Mouse (Mus musculus): ENCODE data around the gene Rbpjl. TPM values are rescaled to one million over a fixed set of nuclear protein-coding genes. Genes with fewer than 3 reads are reported as not detected.

Rbpjl gene
- polyA plus RNA-seq, 1 experiment from 2014 or later: 0.14 TPM

DNA sequence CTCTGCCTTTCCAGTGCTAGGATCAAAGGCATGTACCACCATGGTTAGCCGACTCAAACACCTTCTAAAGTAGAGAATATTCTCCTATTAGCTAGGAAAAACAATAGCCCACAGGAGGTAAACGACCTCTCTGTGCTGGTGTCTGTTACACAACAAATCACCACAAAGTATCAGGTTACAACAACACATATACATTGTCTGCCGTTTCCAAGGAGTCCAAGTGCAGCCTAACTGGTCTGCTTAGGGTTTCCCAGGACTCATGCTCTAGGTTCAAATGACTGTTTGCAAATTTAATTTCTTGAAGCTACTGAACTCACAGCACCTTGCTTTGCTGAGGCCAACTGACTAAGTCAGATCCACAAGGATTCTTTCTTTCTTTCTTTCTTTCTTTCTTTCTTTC is 16.5 kb downstream of the Rbpjl start:
- no peak overlapping the region for H3K9ac ChIP-seq (replicated peaks; ENCODE audit: low read depth, low read length)
- ATAC-seq (ENCODE audit: insufficient number of reproducible peaks, insufficient read depth, low FRiP score, low read depth): no peak
- no peaks in the 10 kb centered on the region for H3K9me3 ChIP-seq (ENCODE audit: control insufficient read depth, low read depth, low read length)
- H3K4me3 ChIP-seq (ENCODE audit: low read depth, low read length): no peak overlapping the region
- H3K4me2 ChIP-seq (replicated peaks; ENCODE audit: low read depth, low read length): no peak overlapping the region
- 7% methylated on average over 3 of the region's 3 CpGs for WGBS
- no peaks in the 10 kb centered on the region for H3K4me1 ChIP-seq (ENCODE audit: control insufficient read depth, insufficient read depth, low read length)
- H3K27ac ChIP-seq (ENCODE audit: low read length): no peak overlapping the region
- H3K36me3 ChIP-seq (ENCODE audit: control insufficient read depth, insufficient read depth, low read length): peaks cover 5% of the 10 kb centered on the region
- no peaks in the 10 kb centered on the region for H3K27me3 ChIP-seq (ENCODE audit: control insufficient read depth, insufficient read depth, low read length)

DNA sequence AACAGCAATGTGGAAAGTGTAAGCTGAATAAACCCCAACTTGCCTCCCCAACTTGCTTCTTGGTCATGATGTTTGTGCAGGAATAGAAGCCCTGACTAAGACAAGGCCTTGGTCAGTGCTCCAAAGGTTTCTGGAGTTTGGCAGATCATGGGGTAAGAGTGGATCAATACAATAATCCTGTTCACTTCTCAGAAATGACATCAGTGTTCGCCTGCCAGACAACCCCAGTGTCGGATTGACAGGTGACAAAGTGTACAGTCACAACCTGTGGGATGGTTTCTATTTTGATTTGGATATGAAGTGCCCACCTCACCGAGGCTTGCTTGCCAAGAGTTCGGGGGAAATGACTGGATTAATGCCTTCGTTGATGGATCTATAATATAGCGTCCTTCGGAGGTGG is 18.4 kb downstream of the Rbpjl start:
- ATAC-seq (ENCODE audit: insufficient number of reproducible peaks, insufficient read depth, low FRiP score, low read depth): no peak
- Histone ChIP-seq H3K4me2 (replicated peaks; ENCODE audit: low read depth, low read length) (no peak overlapping the region), H3K27me3 (ENCODE audit: control insufficient read depth, insufficient read depth, low read length) (no peaks in the 10 kb centered on the region), H3K4me3 (ENCODE audit: low read depth, low read length) (no peak overlapping the region), H3K4me1 (ENCODE audit: control insufficient read depth, insufficient read depth, low read length) (no peaks in the 10 kb centered on the region), H3K9ac (replicated peaks; ENCODE audit: low read depth, low read length) (no peak overlapping the region), H3K27ac (ENCODE audit: low read length) (no peak overlapping the region), H3K9me3 (ENCODE audit: control insufficient read depth, low read depth, low read length) (no peaks in the 10 kb centered on the region), H3K36me3 (ENCODE audit: control insufficient read depth, insufficient read depth, low read length) (peaks cover 16% of the 10 kb centered on the region)
- 77% methylated on average over 7 of the region's 7 CpGs for WGBS

DNA sequence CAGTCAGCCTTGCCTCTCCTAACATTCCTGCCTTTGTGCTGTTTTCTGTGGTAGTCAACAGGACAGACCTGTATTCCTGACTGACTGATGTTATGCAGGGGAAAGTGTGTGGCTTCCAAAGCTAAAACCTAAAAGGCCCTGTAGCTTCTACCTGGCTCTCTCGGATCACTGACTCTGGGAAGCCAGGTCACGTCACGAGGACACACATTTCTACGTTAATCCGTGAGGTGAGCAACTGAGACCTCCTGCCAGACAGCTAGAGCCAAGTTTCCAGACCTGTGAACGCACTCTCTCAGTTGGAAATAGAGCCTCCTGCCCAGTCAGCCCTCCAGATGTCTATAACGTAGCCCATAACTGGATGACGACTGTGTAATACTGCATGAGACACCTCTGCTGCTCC is 19.0 kb downstream of the Rbpjl start:
- Histone ChIP-seq H3K4me2 (replicated peaks; ENCODE audit: low read depth, low read length) (no peak overlapping the region), H3K27ac (ENCODE audit: low read length) (peak overlapping the region; percentile 61; the same call in 1 of the 2 replicates), H3K4me1 (ENCODE audit: control insufficient read depth, insufficient read depth, low read length) (no peaks in the 10 kb centered on the region), H3K9me3 (ENCODE audit: control insufficient read depth, low read depth, low read length) (no peaks in the 10 kb centered on the region), H3K9ac (replicated peaks; ENCODE audit: low read depth, low read length) (no peak overlapping the region), H3K27me3 (ENCODE audit: control insufficient read depth, insufficient read depth, low read length) (no peaks in the 10 kb centered on the region), H3K36me3 (ENCODE audit: control insufficient read depth, insufficient read depth, low read length) (peaks cover 20% of the 10 kb centered on the region), H3K4me3 (ENCODE audit: low read depth, low read length) (no peak overlapping the region)
- whole genome bisulfite sequencing: 81% methylated on average over 8 of the region's 8 CpGs
- ATAC-seq (ENCODE audit: insufficient number of reproducible peaks, insufficient read depth, low FRiP score, low read depth): no peak

DNA sequence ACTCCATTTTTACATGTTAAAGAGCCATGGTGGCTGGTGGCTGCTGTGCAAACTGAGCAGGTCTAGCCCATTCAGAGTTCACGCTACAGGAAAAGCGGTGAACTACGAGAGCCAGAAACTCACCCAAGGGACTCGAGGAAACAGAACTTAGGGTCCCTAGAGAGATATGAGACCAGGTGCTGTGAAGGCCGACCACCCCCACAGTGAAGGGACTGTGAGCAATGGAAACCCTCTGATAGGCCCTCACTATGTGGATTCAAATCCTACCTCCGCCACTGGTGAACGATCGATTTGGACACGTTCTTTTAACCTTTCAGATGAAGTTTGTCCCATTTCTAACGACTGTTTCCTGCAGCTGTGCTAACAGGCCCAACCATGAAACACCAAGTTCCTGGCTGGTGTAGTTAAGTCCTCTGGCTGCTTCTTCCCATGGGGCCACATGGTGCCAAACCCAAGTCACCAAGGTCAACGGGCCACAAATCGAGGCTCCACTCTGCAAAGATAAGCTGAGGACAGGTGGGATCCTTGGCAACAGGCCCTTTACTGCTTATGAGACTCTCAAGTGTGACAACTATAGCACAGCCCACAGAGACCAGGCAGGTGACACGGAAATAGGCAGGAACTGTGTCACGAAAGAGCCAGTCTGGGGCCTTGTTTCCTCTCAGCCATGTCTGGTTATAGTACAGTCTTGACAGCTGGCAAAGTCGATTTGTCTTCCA is 19.9 kb downstream of the Rbpjl start:
- H3K4me1 ChIP-seq (ENCODE audit: control insufficient read depth, insufficient read depth, low read length): no peaks in the 10 kb centered on the region
- H3K27me3 ChIP-seq (ENCODE audit: control insufficient read depth, insufficient read depth, low read length): no peaks in the 10 kb centered on the region
- no peak overlapping the region for H3K9ac ChIP-seq (replicated peaks; ENCODE audit: low read depth, low read length)
- WGBS: 86% methylated on average over 15 of the region's 15 CpGs
- peaks cover 23% of the 10 kb centered on the region for H3K36me3 ChIP-seq (ENCODE audit: control insufficient read depth, insufficient read depth, low read length)
- H3K27ac ChIP-seq (ENCODE audit: low read length): no peak overlapping the region
- no peak overlapping the region for H3K4me2 ChIP-seq (replicated peaks; ENCODE audit: low read depth, low read length)
- no peaks in the 10 kb centered on the region for H3K9me3 ChIP-seq (ENCODE audit: control insufficient read depth, low read depth, low read length)
- ATAC-seq (ENCODE audit: insufficient number of reproducible peaks, insufficient read depth, low FRiP score, low read depth): no peak
- no peak overlapping the region for H3K4me3 ChIP-seq (ENCODE audit: low read depth, low read length)

DNA sequence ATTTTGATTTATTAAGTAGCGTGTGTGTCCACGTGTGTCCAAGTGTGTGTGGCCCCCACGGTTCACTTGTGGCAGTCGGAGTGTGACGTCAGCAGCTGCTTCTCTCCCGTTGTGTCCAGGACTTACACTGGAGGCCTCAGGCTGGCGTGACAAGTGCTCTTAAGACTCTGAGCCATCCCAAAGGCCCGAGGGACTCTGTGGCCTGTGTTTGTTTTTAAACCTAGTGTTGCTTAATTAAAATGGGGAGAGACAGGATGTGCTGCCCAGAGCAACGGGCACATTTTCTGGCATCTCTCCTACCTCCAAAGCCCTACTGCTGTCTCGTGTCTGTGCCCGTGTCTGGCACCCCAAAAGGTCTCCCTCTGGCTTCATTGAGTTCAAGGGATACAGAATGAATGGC is 20.5 kb downstream of the Rbpjl start:
- WGBS: 89% methylated on average over 11 of the region's 11 CpGs
- Histone ChIP-seq H3K4me1 (ENCODE audit: control insufficient read depth, insufficient read depth, low read length) (no peaks in the 10 kb centered on the region), H3K27me3 (ENCODE audit: control insufficient read depth, insufficient read depth, low read length) (no peaks in the 10 kb centered on the region), H3K36me3 (ENCODE audit: control insufficient read depth, insufficient read depth, low read length) (peaks cover 23% of the 10 kb centered on the region), H3K9me3 (ENCODE audit: control insufficient read depth, low read depth, low read length) (no peaks in the 10 kb centered on the region), H3K4me3 (ENCODE audit: low read depth, low read length) (no peak overlapping the region), H3K4me2 (replicated peaks; ENCODE audit: low read depth, low read length) (no peak overlapping the region), H3K27ac (ENCODE audit: low read length) (no peak overlapping the region), H3K9ac (replicated peaks; ENCODE audit: low read depth, low read length) (no peak overlapping the region)
- ATAC-seq (ENCODE audit: insufficient number of reproducible peaks, insufficient read depth, low FRiP score, low read depth): no peak

DNA sequence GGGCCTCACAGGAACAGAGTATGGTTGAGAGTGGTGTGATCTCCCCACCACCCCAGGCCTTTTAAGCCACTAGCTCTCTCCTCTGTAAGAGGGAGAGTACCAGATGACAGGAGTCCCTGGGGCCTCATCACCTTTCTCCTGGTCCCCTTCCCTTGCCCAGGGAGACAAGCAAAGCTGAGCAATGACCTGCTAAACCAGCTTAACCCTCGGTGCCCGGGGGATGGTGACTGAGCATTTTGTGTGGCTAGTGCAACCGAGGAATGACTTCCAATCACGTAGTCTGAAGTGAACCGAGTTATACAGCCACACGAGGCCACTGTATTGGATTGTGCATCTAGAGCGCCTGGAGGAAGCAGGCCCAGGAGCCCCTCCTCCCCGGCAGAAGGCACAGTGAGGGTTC is 21.5 kb downstream of the Rbpjl start:
- no peak overlapping the region for H3K4me2 ChIP-seq (replicated peaks; ENCODE audit: low read depth, low read length)
- peaks cover 23% of the 10 kb centered on the region for H3K36me3 ChIP-seq (ENCODE audit: control insufficient read depth, insufficient read depth, low read length)
- 91% methylated on average over 8 of the region's 8 CpGs for WGBS
- ATAC-seq (ENCODE audit: insufficient number of reproducible peaks, insufficient read depth, low FRiP score, low read depth): no peak
- no peak overlapping the region for H3K4me3 ChIP-seq (ENCODE audit: low read depth, low read length)
- no peaks in the 10 kb centered on the region for H3K9me3 ChIP-seq (ENCODE audit: control insufficient read depth, low read depth, low read length)
- H3K9ac ChIP-seq (replicated peaks; ENCODE audit: low read depth, low read length): no peak overlapping the region
- H3K27me3 ChIP-seq (ENCODE audit: control insufficient read depth, insufficient read depth, low read length): no peaks in the 10 kb centered on the region
- no peak overlapping the region for H3K27ac ChIP-seq (ENCODE audit: low read length)
- H3K4me1 ChIP-seq (ENCODE audit: control insufficient read depth, insufficient read depth, low read length): no peaks in the 10 kb centered on the region

DNA sequence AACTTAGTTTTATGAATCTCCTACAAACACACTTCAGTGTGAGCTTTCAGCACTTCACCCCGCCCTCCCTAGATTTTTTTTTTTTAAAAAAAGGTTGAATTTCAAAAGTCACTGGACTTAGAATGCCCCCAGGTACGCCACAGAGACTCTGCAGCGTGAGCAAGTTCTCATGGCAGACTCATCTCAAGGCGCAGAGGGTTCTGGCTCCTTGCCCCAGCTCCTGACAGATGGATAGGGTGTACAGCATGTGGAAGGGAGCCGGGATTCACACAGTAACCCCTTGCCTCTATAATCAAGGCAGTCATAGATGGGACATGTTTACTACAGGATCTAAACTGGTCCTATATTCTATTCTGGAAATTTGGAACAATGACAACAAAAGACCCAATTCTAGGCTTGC is 22.5 kb downstream of the Rbpjl start:
- Histone ChIP-seq H3K9ac (replicated peaks; ENCODE audit: low read depth, low read length) (no peak overlapping the region), H3K4me1 (ENCODE audit: control insufficient read depth, insufficient read depth, low read length) (peaks cover 2% of the 10 kb centered on the region), H3K27ac (ENCODE audit: low read length) (no peak overlapping the region), H3K4me2 (replicated peaks; ENCODE audit: low read depth, low read length) (no peak overlapping the region), H3K27me3 (ENCODE audit: control insufficient read depth, insufficient read depth, low read length) (no peaks in the 10 kb centered on the region), H3K36me3 (ENCODE audit: control insufficient read depth, insufficient read depth, low read length) (peaks cover 27% of the 10 kb centered on the region), H3K4me3 (ENCODE audit: low read depth, low read length) (no peak overlapping the region), H3K9me3 (ENCODE audit: control insufficient read depth, low read depth, low read length) (no peaks in the 10 kb centered on the region)
- 79% methylated on average over 5 of the region's 5 CpGs for WGBS
- no peak for ATAC-seq (ENCODE audit: insufficient number of reproducible peaks, insufficient read depth, low FRiP score, low read depth)

DNA sequence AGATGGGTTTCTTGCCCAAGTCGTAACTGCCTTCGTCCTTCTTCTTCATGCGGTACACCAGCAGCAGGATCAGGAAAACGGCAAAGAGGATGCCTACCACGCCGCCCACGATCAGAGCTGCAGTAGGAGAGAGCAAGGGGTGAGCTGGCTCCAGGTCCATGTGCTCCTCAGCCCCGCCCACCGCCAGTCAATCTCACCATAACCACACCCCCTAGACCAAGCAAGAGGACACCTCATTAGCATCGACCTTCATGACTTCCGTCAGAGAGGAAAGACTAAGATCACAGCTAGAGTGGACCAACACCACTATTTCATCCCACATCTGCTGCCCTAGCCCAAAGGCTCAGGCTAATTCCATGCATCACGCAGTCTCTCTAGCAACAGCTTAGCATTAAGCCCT is 23.2 kb downstream of the Rbpjl start:
- WGBS: 23% methylated on average over 12 of the region's 12 CpGs
- Histone ChIP-seq H3K36me3 (ENCODE audit: control insufficient read depth, insufficient read depth, low read length) (peaks cover 27% of the 10 kb centered on the region), H3K4me1 (ENCODE audit: control insufficient read depth, insufficient read depth, low read length) (peaks cover 9% of the 10 kb centered on the region), H3K4me3 (ENCODE audit: low read depth, low read length) (no peak overlapping the region), H3K9me3 (ENCODE audit: control insufficient read depth, low read depth, low read length) (no peaks in the 10 kb centered on the region), H3K27me3 (ENCODE audit: control insufficient read depth, insufficient read depth, low read length) (no peaks in the 10 kb centered on the region), H3K9ac (replicated peaks; ENCODE audit: low read depth, low read length) (no peak overlapping the region), H3K4me2 (replicated peaks; ENCODE audit: low read depth, low read length) (no peak overlapping the region), H3K27ac (ENCODE audit: low read length) (no peak overlapping the region)
- no peak for ATAC-seq (ENCODE audit: insufficient number of reproducible peaks, insufficient read depth, low FRiP score, low read depth)

DNA sequence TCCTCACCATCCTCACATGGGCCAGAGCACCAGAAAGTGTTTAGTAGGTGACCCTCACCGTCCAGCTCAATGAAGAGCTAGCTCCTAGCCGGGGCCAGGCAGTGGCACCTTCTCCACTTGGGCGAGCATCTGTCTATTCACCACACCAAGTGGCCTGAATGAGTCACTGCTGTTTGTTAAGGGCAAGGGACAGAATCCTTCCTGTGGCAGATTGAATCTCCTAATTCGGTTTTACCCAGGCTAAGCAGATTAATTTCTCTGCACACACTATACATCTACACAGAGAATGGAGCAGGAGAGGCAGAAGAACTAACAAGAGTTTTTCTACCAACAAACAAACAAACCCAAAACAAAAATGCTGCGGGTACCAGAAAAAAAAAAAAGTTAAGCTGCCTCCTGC is 24.0 kb downstream of the Rbpjl start:
- ATAC-seq (ENCODE audit: insufficient number of reproducible peaks, insufficient read depth, low FRiP score, low read depth): no peak
- H3K4me3 ChIP-seq (ENCODE audit: low read depth, low read length): no peak overlapping the region
- H3K4me2 ChIP-seq (replicated peaks; ENCODE audit: low read depth, low read length): no peak overlapping the region
- no peaks in the 10 kb centered on the region for H3K27me3 ChIP-seq (ENCODE audit: control insufficient read depth, insufficient read depth, low read length)
- peaks cover 27% of the 10 kb centered on the region for H3K36me3 ChIP-seq (ENCODE audit: control insufficient read depth, insufficient read depth, low read length)
- H3K9me3 ChIP-seq (ENCODE audit: control insufficient read depth, low read depth, low read length): no peaks in the 10 kb centered on the region
- peaks cover 18% of the 10 kb centered on the region for H3K4me1 ChIP-seq (ENCODE audit: control insufficient read depth, insufficient read depth, low read length)
- H3K9ac ChIP-seq (replicated peaks; ENCODE audit: low read depth, low read length): no peak overlapping the region
- H3K27ac ChIP-seq (ENCODE audit: low read length): no peak overlapping the region
- WGBS: 79% methylated on average over 5 of the region's 5 CpGs

Data from stomach, embryonic 14.5 days (tissue).